Mouse (Mus musculus) CH12.LX (cell line): ENCODE measurements around the gene Gltpd2. TPM values are rescaled to one million over a fixed set of nuclear protein-coding genes. Genes with fewer than 3 reads are reported as not detected.
"Not testable (repeated sequence)": the region's sequence is repeated elsewhere in the genome, so short reads cannot be mapped to it uniquely, and the experiment has no call there.

Experiments used
- DNase-seq: peaks from one replicate; pipeline ENCODE4 v3.0.0-alpha.2; 2013; ENCODE audit errors: extremely low read depth
- H3K27ac ChIP-seq: 2 replicates; pipeline ENCODE4 v1.5.1; 2012; ENCODE audit warnings: low read depth, mild to moderate bottlenecking, control low read depth, moderate library complexity; ENCODE audit not compliant: insufficient read depth
- H3K27me3 ChIP-seq: replicated peaks from 2 replicates; pipeline ENCODE3; 2012; ENCODE audit warnings: inconsistent platforms
- H3K36me3 ChIP-seq, 2 experiments: replicated peaks in 1 of 2; 2 replicates each; pipeline versions ENCODE3 to v1.6.1; 2012; ENCODE audit warnings: inconsistent platforms in 1 of 2, low read length in 1 of 2, mild to moderate bottlenecking in 1 of 2, mixed read lengths in 1 of 2, moderate library complexity in 1 of 2; ENCODE audit not compliant: control insufficient read depth in 1 of 2, insufficient read depth in 1 of 2
- H3K4me1 ChIP-seq, 2 experiments: 2 replicates each; pipeline ENCODE4 v1.6.1; 2012; ENCODE audit warnings: inconsistent platforms in 1 of 2, moderate library complexity in 1 of 2; ENCODE audit not compliant: insufficient read depth in 2 of 2, control insufficient read depth in 1 of 2
- H3K4me2 ChIP-seq: 2 replicates; pipeline ENCODE4 v1.6.1; 2012; ENCODE audit warnings: low read depth, mild to moderate bottlenecking, control low read depth; ENCODE audit not compliant: poor library complexity, insufficient read depth, severe bottlenecking
- H3K4me3 ChIP-seq, 3 experiments: fragments of 150-350 bp in 1 of 3; sonication (generic) in 1 of 3; replicated peaks in 1 of 3; 2 replicates each; pipeline versions ENCODE3 to v1.5.1; 2011 to 2012; ENCODE audit warnings: low read depth in 2 of 3, low read length in 2 of 3, mild to moderate bottlenecking in 2 of 3, moderate library complexity in 2 of 3, control low read depth in 1 of 3, improper control_type of control experiment in 1 of 3, inconsistent platforms in 1 of 3, mixed read lengths in 1 of 3; ENCODE audit not compliant: poor library complexity in 1 of 3
- H3K79me2 ChIP-seq: replicated peaks from 2 replicates; pipeline ENCODE4 v1.6.1; 2012; ENCODE audit warnings: mild to moderate bottlenecking, moderate library complexity; ENCODE audit not compliant: control insufficient read depth, poor library complexity, insufficient read depth, severe bottlenecking; ENCODE audit errors: extremely low read depth
- H3K9ac ChIP-seq: 2 replicates; pipeline ENCODE4 v1.6.1; 2012; ENCODE audit warnings: low read depth, mild to moderate bottlenecking, control low read depth, moderate library complexity; ENCODE audit not compliant: insufficient read depth
- H3K9me3 ChIP-seq: replicated peaks from 2 replicates; pipeline ENCODE3; 2012; ENCODE audit warnings: low read length, inconsistent platforms, mixed read lengths
- CHD1 ChIP-seq: IDR thresholded peaks from 2 replicates; pipeline ENCODE4 v1.6.1; 2012; ENCODE audit warnings: low read depth, low read length, improper control_type of control experiment, inconsistent platforms
- CTCF ChIP-seq, 2 experiments: IDR thresholded peaks in 1 of 2; conservative IDR thresholded peaks in 1 of 2; 2 replicates each; pipeline ENCODE4 v1.5.1; 2011 to 2012; ENCODE audit warnings: low read depth in 2 of 2, low read length in 2 of 2, improper control_type of control experiment in 1 of 2, inconsistent platforms in 1 of 2, mild to moderate bottlenecking in 1 of 2, moderate library complexity in 1 of 2
- E2F4 ChIP-seq: IDR thresholded peaks from 2 replicates; pipeline ENCODE4 v1.6.1; 2011; ENCODE audit warnings: low read depth, low read length, improper control_type of control experiment; ENCODE audit not compliant: insufficient replicate concordance
- ETS1 ChIP-seq: conservative IDR thresholded peaks from 2 replicates; pipeline ENCODE4 v1.6.1; 2012; ENCODE audit warnings: low read depth, mild to moderate bottlenecking, inconsistent platforms, low read length, improper control_type of control experiment, moderate library complexity
- JUND ChIP-seq: conservative IDR thresholded peaks from 2 replicates; pipeline ENCODE4 v1.6.1; 2011; ENCODE audit warnings: low read depth, low read length, improper control_type of control experiment
- KAT2A ChIP-seq: IDR thresholded peaks from 2 replicates; pipeline ENCODE4 v1.6.1; 2012; ENCODE audit warnings: low read length, improper control_type of control experiment, inconsistent platforms; ENCODE audit not compliant: insufficient replicate concordance
- MAX ChIP-seq: IDR thresholded peaks from 2 replicates; pipeline ENCODE4 v1.6.1; 2011; ENCODE audit warnings: low read length, improper control_type of control experiment
- MAZ ChIP-seq: IDR thresholded peaks from 2 replicates; pipeline ENCODE4 v1.6.1; 2012; ENCODE audit warnings: low read depth, mild to moderate bottlenecking, inconsistent platforms, low read length, improper control_type of control experiment, moderate library complexity
- NELFE ChIP-seq: IDR thresholded peaks from 2 replicates; pipeline ENCODE4 v1.6.1; 2011; ENCODE audit warnings: low read depth, low read length, improper control_type of control experiment
- RAD21 ChIP-seq: IDR thresholded peaks from 2 replicates; pipeline ENCODE4 v1.6.1; 2011; ENCODE audit warnings: low read depth, mild to moderate bottlenecking, low read length, improper control_type of control experiment, moderate library complexity
- RCOR1 ChIP-seq: conservative IDR thresholded peaks from 2 replicates; pipeline ENCODE4 v1.6.1; 2012; ENCODE audit warnings: low read depth, mild to moderate bottlenecking, inconsistent platforms, low read length, improper control_type of control experiment
- TBP ChIP-seq: conservative IDR thresholded peaks from 2 replicates; pipeline ENCODE4 v1.6.1; 2011; ENCODE audit warnings: low read depth, low read length, improper control_type of control experiment
- UBTF ChIP-seq: IDR thresholded peaks from 2 replicates; pipeline ENCODE4 v1.6.1; 2012; ENCODE audit warnings: low read depth, mild to moderate bottlenecking, inconsistent platforms, low read length, improper control_type of control experiment, moderate library complexity
- USF1 ChIP-seq: IDR thresholded peaks from 2 replicates; pipeline ENCODE4 v1.6.1; 2014; ENCODE audit warnings: low read depth, mild to moderate bottlenecking, inconsistent platforms, low read length, improper control_type of control experiment
- ZC3H11A ChIP-seq: IDR thresholded peaks from 2 replicates; pipeline ENCODE4 v1.6.1; 2012; ENCODE audit warnings: low read depth, mild to moderate bottlenecking, inconsistent platforms, low read length, improper control_type of control experiment
- ZKSCAN1 ChIP-seq: IDR thresholded peaks from 2 replicates; pipeline ENCODE4 v1.6.1; 2012; ENCODE audit warnings: low read depth, inconsistent platforms, low read length, improper control_type of control experiment, borderline replicate concordance
- ZMIZ1 ChIP-seq: IDR thresholded peaks from 2 replicates; pipeline ENCODE4 v1.6.1; 2012; ENCODE audit warnings: low read depth, mild to moderate bottlenecking, inconsistent platforms, low read length, improper control_type of control experiment
- ZNF384 ChIP-seq: IDR thresholded peaks from 2 replicates; pipeline ENCODE4 v1.6.1; 2012; ENCODE audit warnings: low read depth, low read length, improper control_type of control experiment, inconsistent platforms
- dilution Hi-C: fragments of 300-500 bp; cut with MboI; formaldehyde crosslinking; loops from 2 replicates; pipeline ENCODE4 v1.14.3; 2020; ENCODE audit warnings: low sequenced_read_pairs; ENCODE audit not compliant: extremely low pct_unique_long_range_greater_than_20kb, extremely low pct_ligation_motif_present
- in situ Hi-C: fragments of 300-500 bp; cut with MboI; formaldehyde crosslinking; loops from 3 replicates; pipeline ENCODE4 v1.14.3; 2019; ENCODE audit warnings: low sequenced_read_pairs, low pct_ligation_motif_present, low pct_unique_long_range_greater_than_20kb, mixed read lengths
- polyA plus RNA-seq: library from polyadenylated mRNA; unstranded; fragments of >175 nt; gene quantifications from 2 replicates; pipeline ENCODE4 v1.2.1, GENCODE M21; 2012; ENCODE audit warnings: low read depth; ENCODE audit not compliant: insufficient read length
- total RNA-seq, 2 experiments: library from RNA; depleted of rRNA; stranded (reverse); fragments of 300-350 nt in 1 of 2; fragments of >200 nt in 1 of 2; gene quantifications; 2 replicates each; pipeline ENCODE4 v1.2.3; 2012 to 2014

The Gltpd2 gene
- total and polyA plus RNA-seq, 3 experiments: 0.19 TPM; not detected in 2

DNA sequence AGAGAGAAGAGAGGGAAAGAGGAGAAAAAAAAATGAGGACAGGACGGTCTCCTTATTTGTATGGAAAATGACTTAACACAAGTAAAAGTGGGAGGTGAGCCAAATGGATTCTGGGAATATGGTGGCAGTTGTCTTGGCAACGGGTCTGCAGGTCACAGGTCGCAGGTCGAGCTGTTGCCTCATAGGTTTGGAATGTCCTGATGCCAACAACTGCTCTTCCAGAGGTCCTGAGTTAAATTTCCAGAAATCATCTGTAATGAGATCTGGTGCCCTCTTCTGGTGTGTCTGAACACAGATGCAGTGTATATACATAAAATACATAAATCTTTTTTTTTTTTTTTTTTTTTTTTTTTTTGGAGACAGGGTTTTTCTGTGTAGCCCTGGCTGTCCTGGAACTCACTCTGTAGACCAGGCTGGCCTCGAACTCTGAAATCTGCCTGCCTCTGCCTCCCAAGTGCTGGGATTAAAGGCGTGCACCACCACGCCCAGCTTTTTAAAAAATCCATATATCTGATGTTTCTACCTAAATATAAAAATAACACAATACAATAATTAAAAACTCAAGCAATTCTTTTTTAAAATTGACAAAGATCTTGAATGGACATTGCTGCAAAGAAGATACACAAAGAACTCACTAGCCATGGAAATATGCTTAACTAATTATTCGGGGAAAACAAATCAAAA is 4.5 kb downstream of the Gltpd2 start:
- H3K4me3 ChIP-seq, dilution Hi-C loops, in situ Hi-C loops, DNase-seq, H3K9ac ChIP-seq, H3K4me2 ChIP-seq, H3K27me3 ChIP-seq, H3K9me3 ChIP-seq, H3K27ac ChIP-seq: not testable (repeated sequence)
- H3K4me1 ChIP-seq: peaks cover 13 to 33% of the 10 kb centered on the region in 2 experiments
- peaks cover 12% of the 10 kb centered on the region for H3K79me2 ChIP-seq
- peaks cover 21 to 26% of the 10 kb centered on the region in 2 experiments for H3K36me3 ChIP-seq
- TF ChIP-seq CTCF (conservative IDR thresholded peaks at IDR 0.05 in 1 of 2, IDR thresholded peaks at IDR 0.05 in 1 of 2; ENCODE audit: low read depth in 2 of 2, low read length in 2 of 2) (peak in 1 of 2 experiments; percentile 4; a peak in 1 of 4 replicates), ZNF384 (peak; percentile 81)

DNA sequence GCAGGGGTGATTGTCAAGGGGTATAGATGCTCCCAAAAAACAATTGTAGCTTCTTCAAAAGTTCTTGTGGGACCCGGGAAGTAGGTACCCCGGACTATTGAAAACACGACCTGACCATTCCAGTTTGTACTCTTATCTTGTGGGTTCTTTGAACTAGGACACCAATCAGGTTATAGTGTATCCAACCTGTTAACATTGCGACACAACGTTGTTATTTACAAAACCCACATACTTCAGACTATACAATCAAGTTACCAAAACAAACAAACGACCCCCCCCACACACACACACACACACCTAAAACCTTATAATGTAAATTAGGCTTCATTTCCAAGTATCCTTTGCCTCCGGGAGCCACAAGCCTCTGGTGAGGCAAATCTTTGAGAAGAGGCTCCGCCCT is 5.8 kb downstream of the Gltpd2 start:
- Histone ChIP-seq H3K79me2 (peaks cover 12% of the 10 kb centered on the region), H3K4me1 (peaks cover 13 to 39% of the 10 kb centered on the region in 2 experiments), H3K27ac (no peak overlapping the region), H3K36me3 (peaks cover 24 to 38% of the 10 kb centered on the region in 2 experiments), H3K4me2 (peak overlapping the region; percentile 96), H3K9ac (peak overlapping the region; percentile 77)
- dilution Hi-C loops: no loop called here
- TF ChIP-seq ETS1: no peak
- TF ChIP-seq ZNF384: no peak
- no peak for TF ChIP-seq TBP
- TF ChIP-seq ZMIZ1: no peak
- TF ChIP-seq ZC3H11A: no peak
- no peak for TF ChIP-seq CHD1
- TF ChIP-seq ZKSCAN1: no peak
- no peak for TF ChIP-seq MAZ
- no peak for TF ChIP-seq USF1
- TF ChIP-seq JUND: no peak
- no peak for TF ChIP-seq RCOR1
- no peak for TF ChIP-seq CTCF (conservative IDR thresholded peaks at IDR 0.05 in 1 of 2, IDR thresholded peaks at IDR 0.05 in 1 of 2; ENCODE audit: low read depth in 2 of 2, low read length in 2 of 2)
- no peak for TF ChIP-seq MAX
- no peak for TF ChIP-seq UBTF
- no peak for TF ChIP-seq KAT2A
- no peak for TF ChIP-seq E2F4
- TF ChIP-seq RAD21: no peak
- TF ChIP-seq NELFE: no peak; the same call in 1 of the 2 replicates
- TF ChIP-seq, all 38 proteins: peak for 0
- H3K27me3 ChIP-seq: no peaks in the 10 kb centered on the region
- H3K4me3 ChIP-seq: peak overlapping the region; percentile 45 to 78 (median 76)
- in situ Hi-C loops: loop anchor here (5.0 kb wide), 1 partner anchor 38 kb away; the partner anchor contains the start of gene Mink1
- H3K9me3 ChIP-seq: no peaks in the 10 kb centered on the region
- DNase-seq: no peak
